9 mouse cellular contexts compared by ENCODE assay signal in genomic region chr12:83762706-83763105, GRCm38 (mm10). TPM values are rescaled to one million over a fixed set of nuclear protein-coding genes. Genes with fewer than 3 reads are reported as not detected.
DNase-seq lines count a peak whose midpoint lies in the region; ATAC-seq and TF ChIP-seq lines count a peak whose summit lies in the region.
"Had no signal": no experiment of that assay in that cellular context is flagged by ENCODE, and none has a peak within 500 bp of the region (broad histone marks: within the 10 kb centered on the region; RNA-seq: fewer than 3 reads in every experiment).

No protein-coding gene starts in this region.

- H3K27ac ChIP-seq in hindbrain, embryonic 15.5 days (replicated peaks) = no peak overlapping the region
- no peak overlapping the region for H3K27ac ChIP-seq in hindbrain, embryonic 11.5 days (ENCODE audit: low read depth, low read length)
- H3K27ac ChIP-seq in MEL (ENCODE audit: control insufficient read depth, low read depth, low read length) = no peak overlapping the region
- H3K27ac ChIP-seq in embryonic facial prominence, embryonic 13.5 days = peak overlapping the region; percentile 57; the same call in 1 of the 2 replicates
- no peak overlapping the region for H3K27ac ChIP-seq in limb, embryonic 11.5 days (replicated peaks; ENCODE audit: low read depth, low read length)
- H3K27ac ChIP-seq: liver, embryonic 13.5 days had no signal

- TF ChIP-seq CTCF in MEL (IDR thresholded peaks at IDR 0.05 in 2 of 3, conservative IDR thresholded peaks at IDR 0.05 in 1 of 3; ENCODE audit: control insufficient read depth in 1 of 3, insufficient read depth in 1 of 3, low read depth in 2 of 3, low read length in 3 of 3, poor library complexity in 1 of 3, severe bottlenecking in 1 of 3) = no peak

- no peak for DNase-seq in hindbrain, embryonic 11.5 days (ENCODE audit: low spot score)
- DNase-seq in MEL (ENCODE audit: low read depth, low spot score) (no peak), MN1 (ENCODE audit: low spot score) (no peak)
- peak; percentile 31 for DNase-seq in limb, embryonic 11.5 days (ENCODE audit: low spot score)
- no peak for DNase-seq in right cerebral cortex, postnatal 36 days (ENCODE audit: low spot score in 2 of 2)
- DNase-seq: liver, embryonic 13.5 days had no signal

- no peaks in the 10 kb centered on the region for H3K27me3 ChIP-seq in hindbrain, embryonic 15.5 days
- no peaks in the 10 kb centered on the region for H3K27me3 ChIP-seq in hindbrain, embryonic 11.5 days (ENCODE audit: control insufficient read depth, insufficient read depth, low read length)
- H3K27me3 ChIP-seq in MEL (ENCODE audit: control insufficient read depth in 1 of 2, insufficient read depth in 2 of 2, low read length in 2 of 2) = no peaks in the 10 kb centered on the region
- peaks cover 4% of the 10 kb centered on the region; the same call in 1 of the 2 replicates for H3K27me3 ChIP-seq in embryonic facial prominence, embryonic 13.5 days
- H3K27me3 ChIP-seq in limb, embryonic 11.5 days (ENCODE audit: control insufficient read depth, insufficient read depth, low read length) = no peaks in the 10 kb centered on the region

- H3K4me3 ChIP-seq in hindbrain, embryonic 15.5 days = no peak overlapping the region
- H3K4me3 ChIP-seq in hindbrain, embryonic 11.5 days (ENCODE audit: low read depth, low read length) = no peak overlapping the region
- H3K4me3 ChIP-seq in MEL (ENCODE audit: control insufficient read depth in 1 of 2, insufficient read depth in 1 of 2, low read depth in 2 of 2, low read length in 2 of 2) = no peak overlapping the region
- no peak overlapping the region for H3K4me3 ChIP-seq in embryonic facial prominence, embryonic 13.5 days
- H3K4me3 ChIP-seq in limb, embryonic 11.5 days (ENCODE audit: low read depth, low read length) = no peak overlapping the region

- 25% methylated on average over 4 of the region's 4 CpGs for WGBS in hindbrain, embryonic 15.5 days
- 19% methylated on average over 4 of the region's 4 CpGs for WGBS in hindbrain, embryonic 11.5 days
- WGBS in embryonic facial prominence, embryonic 13.5 days = 22% methylated on average over 4 of the region's 4 CpGs
- 27% methylated on average over 4 of the region's 4 CpGs for WGBS in limb, embryonic 11.5 days

- no peak for TF ChIP-seq RAD21 in MEL (IDR thresholded peaks at IDR 0.05; ENCODE audit: low read depth, low read length)

- TF ChIP-seq POLR2A in MEL (IDR thresholded peaks at IDR 0.05; ENCODE audit: control insufficient read depth in 1 of 2, insufficient read depth in 1 of 2, low read depth in 1 of 2, low read length in 2 of 2, poor library complexity in 1 of 2) = no peak

- no peak for ATAC-seq in hindbrain, embryonic 15.5 days (ENCODE audit: low FRiP score, low read depth)
- ATAC-seq in hindbrain, embryonic 11.5 days (ENCODE audit: low FRiP score) = no peak
- no peak for ATAC-seq in embryonic facial prominence, embryonic 13.5 days (ENCODE audit: insufficient number of reproducible peaks, insufficient read depth, low FRiP score, low TSS enrichment, low read depth)
- ATAC-seq in limb, embryonic 11.5 days (ENCODE audit: insufficient number of reproducible peaks, low FRiP score, low TSS enrichment, low read depth) = no peak
- ATAC-seq in erythroid progenitor cell, adult 5-6 weeks (replicated peaks; ENCODE audit: low FRiP score, poor library complexity, severe bottlenecking) = no peak

- H3K79me2 ChIP-seq in MEL (ENCODE audit: control insufficient read depth, insufficient read depth, low read length, poor library complexity) = no peaks in the 10 kb centered on the region

- no peaks in the 10 kb centered on the region for H3K9me3 ChIP-seq in hindbrain, embryonic 15.5 days
- H3K9me3 ChIP-seq in hindbrain, embryonic 11.5 days (ENCODE audit: control insufficient read depth, low read length) = no peaks in the 10 kb centered on the region
- H3K9me3 ChIP-seq in MEL (replicated peaks; ENCODE audit: insufficient read depth, low read length) = no peaks in the 10 kb centered on the region
- H3K9me3 ChIP-seq in embryonic facial prominence, embryonic 13.5 days = no peaks in the 10 kb centered on the region
- H3K9me3 ChIP-seq in limb, embryonic 11.5 days (ENCODE audit: control insufficient read depth, low read length) = no peaks in the 10 kb centered on the region
- H3K9me3 ChIP-seq: liver, embryonic 13.5 days had no signal

- 0 out of 2 replicates have a peak overlapping the region, but pooled peaks have one; percentile 56 for H3K4me2 ChIP-seq in hindbrain, embryonic 15.5 days
- H3K4me2 ChIP-seq in hindbrain, embryonic 11.5 days (replicated peaks; ENCODE audit: low read depth, low read length) = no peak overlapping the region
- H3K4me2 ChIP-seq in embryonic facial prominence, embryonic 13.5 days = peak overlapping the region; percentile 74
- no peak overlapping the region for H3K4me2 ChIP-seq in limb, embryonic 11.5 days (ENCODE audit: low read depth, severe bottlenecking)

- no peaks in the 10 kb centered on the region for H3K36me3 ChIP-seq in hindbrain, embryonic 15.5 days
- no peaks in the 10 kb centered on the region for H3K36me3 ChIP-seq in hindbrain, embryonic 11.5 days (ENCODE audit: control insufficient read depth, insufficient read depth, low read length)
- H3K36me3 ChIP-seq in MEL (ENCODE audit: control insufficient read depth in 1 of 2, insufficient read depth in 2 of 2, low read length in 2 of 2) = no peaks in the 10 kb centered on the region
- no peaks in the 10 kb centered on the region for H3K36me3 ChIP-seq in embryonic facial prominence, embryonic 13.5 days
- H3K36me3 ChIP-seq in limb, embryonic 11.5 days (ENCODE audit: control insufficient read depth, insufficient read depth, low read length) = no peaks in the 10 kb centered on the region
- H3K36me3 ChIP-seq: liver, embryonic 13.5 days had no signal

- no peak for TF ChIP-seq EP300 in MEL (IDR thresholded peaks at IDR 0.05; ENCODE audit: low read depth in 1 of 2, low read length in 2 of 2)

- peaks cover 14% of the 10 kb centered on the region for H3K4me1 ChIP-seq in hindbrain, embryonic 15.5 days (replicated peaks)
- H3K4me1 ChIP-seq in hindbrain, embryonic 11.5 days (replicated peaks; ENCODE audit: control insufficient read depth, insufficient read depth, low read length) = peaks cover 8% of the 10 kb centered on the region; the same call in 1 of the 2 replicates
- no peaks in the 10 kb centered on the region for H3K4me1 ChIP-seq in MEL (ENCODE audit: control insufficient read depth in 1 of 2, insufficient read depth in 2 of 2, low read length in 2 of 2)
- peaks cover 51% of the 10 kb centered on the region for H3K4me1 ChIP-seq in embryonic facial prominence, embryonic 13.5 days
- peaks cover 24% of the 10 kb centered on the region for H3K4me1 ChIP-seq in limb, embryonic 11.5 days (ENCODE audit: control insufficient read depth, insufficient read depth, low read length)

- no peak overlapping the region for H3K9ac ChIP-seq in hindbrain, embryonic 15.5 days
- H3K9ac ChIP-seq in hindbrain, embryonic 11.5 days (ENCODE audit: low read depth, low read length) = no peak overlapping the region
- no peak overlapping the region for H3K9ac ChIP-seq in MEL (ENCODE audit: control insufficient read depth, low read depth, low read length, poor library complexity, severe bottlenecking)
- no peak overlapping the region for H3K9ac ChIP-seq in embryonic facial prominence, embryonic 13.5 days
- no peak overlapping the region for H3K9ac ChIP-seq in limb, embryonic 11.5 days (ENCODE audit: low read length)

TF ChIP-seq in MEL, 35 proteins besides CTCF, POLR2A, EP300 and RAD21:
- TF ChIP-seq TCF12 (IDR thresholded peaks at IDR 0.05; ENCODE audit: low read depth, low read length) (no peak), RCOR1 (IDR thresholded peaks at IDR 0.05; ENCODE audit: low read depth, low read length) (0 out of 2 replicates have a peak, but pooled peaks have one; percentile 17)
TF ChIP-seq in MEL: peak in this region for 1.

RNA-seq across cellular contexts. Expression of gene Papln, which starts 0.7 kb away (rescaled TPM):
- 0.32 and 0.52 TPM in 2 replicates for polyA plus RNA-seq in hindbrain, embryonic 15.5 days (2015; fragmentation: Nextera tagmentation; extraction: Ambion mirVana)
- polyA plus RNA-seq in hindbrain, embryonic 11.5 days (2014; fragmentation: Nextera tagmentation; extraction: Ambion mirVana) = 0.04 and 0.11 TPM in 2 replicates
- 0.04 and 0.07 TPM in 2 replicates for total RNA-seq in MEL (2012; rRNA removed)
- polyA plus RNA-seq in MEL (2012; ENCODE audit: insufficient read depth in 1 of 2, insufficient read length in 2 of 2, low read depth in 1 of 2, low replicate concordance in 2 of 2, missing spikeins in 1 of 2) = under 1 TPM in 1 of 2 experiments, not detected in 1; 0.07 TPM
- polyA plus RNA-seq in embryonic facial prominence, embryonic 13.5 days (2015; fragmentation: Nextera tagmentation; extraction: Ambion mirVana) = 2.2 and 2.8 TPM in 2 replicates
- polyA plus RNA-seq in limb, embryonic 11.5 days (2014; fragmentation: Nextera tagmentation; extraction: Ambion mirVana) = not detected in 2 replicates
- total RNA-seq in erythroid progenitor cell, adult 5-6 weeks (2015; ENCODE audit: low replicate concordance) = not detected in 2 replicates
- not detected in 2 replicates for total RNA-seq in erythroid progenitor cell, adult 5-6 weeks (2017; ENCODE audit: low replicate concordance)

Comparison
In these comparisons a context has a peak if more than half of its experiments do, and no peak if none do; other contexts are left out.
1. H3K4me2 ChIP-seq: peak in hindbrain, embryonic 15.5 days (single experiment) and embryonic facial prominence, embryonic 13.5 days (single experiment); none in hindbrain, embryonic 11.5 days (single experiment) and limb, embryonic 11.5 days (single experiment).